Comparison of ENCODE assay signal across 8 mouse cellular contexts in the genomic region with DNA sequence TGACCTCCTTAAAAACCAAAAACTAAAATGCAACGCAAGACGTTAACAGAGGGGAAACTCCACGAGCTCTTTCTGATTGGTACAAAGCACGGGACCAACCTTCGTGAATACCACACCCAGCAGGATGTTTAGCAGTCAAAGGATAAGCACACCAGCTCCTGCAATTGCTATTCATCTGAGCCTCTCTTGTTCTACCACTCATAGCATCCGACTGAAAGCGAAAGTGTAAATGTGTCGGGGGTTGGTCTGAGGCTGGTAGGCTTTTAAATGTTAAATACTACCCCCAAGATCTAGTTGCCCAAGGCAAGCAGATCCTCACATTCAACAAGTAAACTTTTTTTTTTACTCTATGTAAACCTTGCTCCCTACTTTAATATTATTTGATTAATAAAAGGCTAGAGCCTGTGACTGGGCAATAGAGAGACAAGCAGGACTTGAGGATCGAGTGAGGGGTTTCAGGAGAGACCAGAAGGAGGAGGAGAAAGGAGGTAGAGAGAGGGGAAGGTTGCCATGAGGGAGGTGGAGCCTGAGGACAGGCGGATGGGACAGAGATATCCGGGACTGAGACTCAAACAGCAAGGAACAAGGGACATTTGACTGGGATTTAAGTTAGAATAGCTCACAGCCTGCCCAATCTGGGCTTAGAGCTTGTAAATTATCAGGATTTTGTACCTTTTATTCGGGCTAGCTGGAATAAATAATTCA. TPM values are rescaled to one million over a fixed set of nuclear protein-coding genes. Genes with fewer than 3 reads are reported as not detected.
A peak's percentile ranks its signal among the peaks of the same experiment; 100 is the strongest.
DNase-seq lines count a peak whose midpoint lies in the region; ATAC-seq and TF ChIP-seq lines count a peak whose summit lies in the region.

No protein-coding gene starts in this region.

- peak; percentile 84 for DNase-seq in heart, adult 11 months
- no peak for DNase-seq in heart, postnatal 36 days
- DNase-seq in embryonic facial prominence, embryonic 10.5 days (ENCODE audit: low spot score): no peak
- peak; percentile 12 for DNase-seq in midbrain, postnatal 0 days (ENCODE audit: low spot score)
- no peak for DNase-seq in left cerebral cortex, postnatal 36 days (ENCODE audit: low spot score in 2 of 2)
- no peak for DNase-seq in kidney, postnatal 25 days
- DNase-seq in adrenal gland, adult 18-20 months (ENCODE audit: low spot score in 2 of 2): no peak

- H3K9ac ChIP-seq in intestine, postnatal 0 days (ENCODE audit: low read depth, low read length): peak overlapping the region; percentile 17; the same call in 1 of the 2 replicates
- no peak overlapping the region for H3K9ac ChIP-seq in midbrain, postnatal 0 days (replicated peaks; ENCODE audit: low read length, poor library complexity, severe bottlenecking)

- 15% methylated on average over 12 of the region's 12 CpGs for WGBS in embryonic facial prominence, embryonic 10.5 days
- WGBS in intestine, postnatal 0 days: 11% methylated on average over 12 of the region's 12 CpGs
- WGBS in midbrain, postnatal 0 days: 15% methylated on average over 12 of the region's 12 CpGs

- TF ChIP-seq CTCF in intestine, postnatal 0 days (IDR thresholded peaks at IDR 0.05; ENCODE audit: low read depth): no peak
- TF ChIP-seq CTCF in midbrain, postnatal 0 days (IDR thresholded peaks at IDR 0.05): no peak

- intact Hi-C loops in heart, postnatal 36 days (cut with DNase I): loop anchor here (10.0 kb wide), 1 partner anchor 524 kb away; the partner anchor contains the start of gene Aqp8
- intact Hi-C loops in left cerebral cortex, postnatal 36 days (cut with DNase I): loop anchor here (10.0 kb wide), 1 partner anchor 524 kb away; the partner anchor contains the start of gene Aqp8

- H3K36me3 ChIP-seq in embryonic facial prominence, embryonic 10.5 days (replicated peaks): no peaks in the 10 kb centered on the region
- H3K36me3 ChIP-seq in intestine, postnatal 0 days (ENCODE audit: control insufficient read depth, insufficient read depth): no peaks in the 10 kb centered on the region
- H3K36me3 ChIP-seq in midbrain, postnatal 0 days (ENCODE audit: insufficient read depth, low read length): no peaks in the 10 kb centered on the region

- no peaks in the 10 kb centered on the region for H3K9me3 ChIP-seq in embryonic facial prominence, embryonic 10.5 days
- H3K9me3 ChIP-seq in intestine, postnatal 0 days (ENCODE audit: control insufficient read depth): no peaks in the 10 kb centered on the region
- H3K9me3 ChIP-seq in midbrain, postnatal 0 days (ENCODE audit: low read length): no peaks in the 10 kb centered on the region

- H3K27me3 ChIP-seq in embryonic facial prominence, embryonic 10.5 days (replicated peaks; ENCODE audit: low read depth, poor library complexity, severe bottlenecking): no peaks in the 10 kb centered on the region
- H3K27me3 ChIP-seq in intestine, postnatal 0 days (replicated peaks; ENCODE audit: control insufficient read depth, insufficient read depth, low read length): no peaks in the 10 kb centered on the region
- no peaks in the 10 kb centered on the region for H3K27me3 ChIP-seq in midbrain, postnatal 0 days (ENCODE audit: insufficient read depth, low read length)

- H3K27ac ChIP-seq in embryonic facial prominence, embryonic 10.5 days (replicated peaks): no peak overlapping the region
- no peak overlapping the region for H3K27ac ChIP-seq in intestine, postnatal 0 days (ENCODE audit: low read depth, low read length)
- no peak overlapping the region for H3K27ac ChIP-seq in midbrain, postnatal 0 days (ENCODE audit: low read depth, low read length)

- no peak for ATAC-seq in intestine, postnatal 0 days
- no peak for ATAC-seq in midbrain, postnatal 0 days (ENCODE audit: low FRiP score)

- H3K4me3 ChIP-seq in embryonic facial prominence, embryonic 10.5 days: peak overlapping the region; percentile 24; the same call in 1 of the 2 replicates
- H3K4me3 ChIP-seq in intestine, postnatal 0 days (ENCODE audit: low read depth, low read length): peak overlapping the region; percentile 25
- H3K4me3 ChIP-seq in midbrain, postnatal 0 days (ENCODE audit: low read depth, low read length): no peak overlapping the region

- H3K4me2 ChIP-seq in intestine, postnatal 0 days (replicated peaks; ENCODE audit: low read depth): peak overlapping the region; percentile 56
- H3K4me2 ChIP-seq in midbrain, postnatal 0 days (ENCODE audit: low read depth, low read length, poor library complexity, severe bottlenecking): peak overlapping the region; percentile 28; the same call in 1 of the 2 replicates

- no peaks in the 10 kb centered on the region; the same call in 1 of the 2 replicates for H3K4me1 ChIP-seq in embryonic facial prominence, embryonic 10.5 days
- H3K4me1 ChIP-seq in intestine, postnatal 0 days (replicated peaks; ENCODE audit: control insufficient read depth, insufficient read depth, low read length): no peaks in the 10 kb centered on the region; the same call in none of the 2 replicates
- peaks cover 4% of the 10 kb centered on the region for H3K4me1 ChIP-seq in midbrain, postnatal 0 days (ENCODE audit: insufficient read depth, low read length)

RNA-seq across cellular contexts. Expression of gene Rbbp6, which starts 25.0 kb away (rescaled TPM):
- total RNA-seq in heart, postnatal 36 days (2021): 10 to 100 TPM; 22.1 to 33.0 TPM
- polyA plus RNA-seq in embryonic facial prominence, embryonic 10.5 days (2016; fragmentation: Nextera tagmentation; extraction: Ambion mirVana): 29.3 and 30.6 TPM in 2 replicates
- 15.3 and 15.5 TPM in 2 replicates for polyA plus RNA-seq in intestine, postnatal 0 days (2015; fragmentation: Nextera tagmentation; extraction: Ambion mirVana)
- 33.7 and 42.9 TPM in 2 replicates for total RNA-seq in midbrain, postnatal 0 days (2014; rRNA removed)
- polyA plus RNA-seq in midbrain, postnatal 0 days (2015; fragmentation: Nextera tagmentation; extraction: Ambion mirVana): 17.3 and 22.9 TPM in 2 replicates
- 10 to 100 TPM; 56.3 to 71.0 TPM for total RNA-seq in left cerebral cortex, postnatal 36 days (2021)
- 10 to 100 TPM; 42.7 to 62.0 TPM for total RNA-seq in adrenal gland, adult 18-20 months (2021)

Comparison
In these comparisons a context has a peak if more than half of its experiments do, and no peak if none do; other contexts are left out.
1. DNase-seq: peak in heart, adult 11 months (single experiment) and midbrain, postnatal 0 days (single experiment); none in heart, postnatal 36 days (0 of 2), embryonic facial prominence, embryonic 10.5 days (single experiment), left cerebral cortex, postnatal 36 days (0 of 2), kidney, postnatal 25 days (0 of 2) and adrenal gland, adult 18-20 months (0 of 2).